Mouse (Mus musculus) mature B cell (primary cell): ENCODE results near the gene Cox17.
"Not testable (repeated sequence)": the region's sequence is repeated elsewhere in the genome, so short reads cannot be mapped to it uniquely, and the experiment has no call there.

Experiments used
- in situ Hi-C: fragments of 300-500 bp; cut with MboI; formaldehyde crosslinking; loops from 2 replicates; pipeline ENCODE4 v1.14.3; 2019

The Cox17 gene

GRCm38 (mm10) chr16:38346529-38347325, at the start of gene Cox17, which contains the start of gene Gm21987:
Gene Cox17 (plus strand): TSS chr16:38346991.
Gene Gm21987 (plus strand): TSS chr16:38347040.
- in situ Hi-C loops = loop anchor here (10.0 kb wide), 2 partner anchors 158 to 378 kb away; no protein-coding TSS in a partner anchor

DNA sequence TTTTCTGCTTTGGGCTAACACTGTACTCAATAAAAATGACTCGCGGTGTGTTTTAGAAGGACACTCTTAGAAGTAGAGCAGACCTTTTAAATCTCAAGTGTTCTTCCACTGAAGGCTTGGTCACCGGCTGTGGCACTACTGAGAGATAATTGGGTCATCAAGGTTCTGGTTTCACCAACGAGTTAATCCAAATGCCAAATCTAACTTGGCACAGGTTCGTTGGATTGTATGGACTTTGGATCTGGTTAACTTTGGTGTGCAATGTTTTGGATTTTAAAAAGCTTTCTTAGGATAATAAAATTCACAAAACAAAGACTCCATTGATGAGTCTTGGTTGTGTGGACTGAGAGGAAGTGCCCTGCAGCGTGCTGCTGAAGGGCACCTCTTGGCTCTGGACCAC, 48.4 kb upstream of the Cox17 start:
- in situ Hi-C loops = no loop called here

DNA sequence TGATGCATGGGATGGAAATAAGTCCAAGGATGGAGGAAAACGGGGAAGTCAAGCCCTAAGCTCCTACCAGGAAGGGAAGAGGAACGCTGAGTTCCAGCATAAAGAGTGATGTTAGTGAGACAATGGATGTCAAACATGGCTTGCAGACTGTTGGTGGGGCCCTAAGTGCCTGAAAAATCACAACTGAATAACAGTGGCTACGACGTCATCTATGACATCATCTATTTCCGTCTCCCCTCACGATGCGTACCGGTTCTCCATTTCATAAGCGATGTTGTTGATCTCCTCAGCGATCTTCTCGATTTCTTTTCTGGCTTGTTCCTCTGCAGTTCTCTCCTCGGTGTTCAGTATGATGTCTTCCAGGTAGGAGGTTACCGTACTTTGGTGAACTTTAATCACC, 44.4 kb upstream of the Cox17 start:
- in situ Hi-C loops = no loop called here

GRCm38 (mm10) chr16:38304460-38305194, 42.2 kb upstream of the Cox17 start:
- in situ Hi-C loops = no loop called here

GRCm38 (mm10) chr16:38306571-38307220, 40.1 kb upstream of the Cox17 start:
- in situ Hi-C loops = no loop called here

- in situ Hi-C loops = no loop called here
These were observed 39.6 kb upstream of the Cox17 start for GRCm38 (mm10) chr16:38307221-38307605.

GRCm38 (mm10) chr16:38307651-38308050, 39.1 kb upstream of the Cox17 start:
- in situ Hi-C loops = no loop called here

GRCm38 (mm10) chr16:38308195-38308594, 38.6 kb upstream of the Cox17 start:
- in situ Hi-C loops = no loop called here

DNA sequence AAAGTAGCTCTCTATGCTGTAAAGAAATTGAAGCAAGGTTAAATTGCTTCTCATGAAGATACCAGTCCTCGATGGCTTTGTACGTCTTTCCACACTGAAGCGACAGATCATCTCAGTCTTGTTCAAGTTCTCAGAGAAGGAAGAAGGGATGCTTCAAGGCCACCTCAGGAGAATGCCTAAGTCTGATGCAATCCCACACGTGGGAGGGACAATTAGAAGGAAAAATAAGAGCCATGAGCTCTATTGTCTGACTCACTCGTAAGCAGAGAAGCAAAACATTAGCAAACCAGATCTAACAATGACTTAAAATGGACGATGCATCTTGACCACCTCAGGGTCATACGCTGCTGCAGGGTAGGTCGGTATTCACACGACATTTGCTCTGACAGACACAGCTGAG, 28.3 kb upstream of the Cox17 start:
- in situ Hi-C loops = no loop called here

DNA sequence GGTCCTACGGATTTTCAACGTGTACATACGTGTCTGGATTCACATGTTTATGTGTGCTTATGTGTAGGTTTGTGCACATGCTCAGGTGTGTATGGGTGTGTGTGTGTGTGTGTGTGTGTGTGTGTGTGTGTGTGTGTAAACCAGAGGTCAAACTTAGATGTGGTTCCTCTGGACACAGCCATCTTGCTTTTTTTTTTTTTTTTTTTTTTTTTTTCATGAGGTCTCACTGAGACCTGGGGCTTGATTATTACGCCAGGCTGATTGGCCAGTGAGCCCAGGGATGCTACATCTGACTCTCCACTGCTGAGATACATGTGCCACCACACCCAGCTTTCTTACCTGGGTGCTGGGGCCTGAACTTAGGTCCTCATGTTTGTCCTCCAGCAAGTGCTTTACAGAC, 27.7 kb upstream of the Cox17 start:
- in situ Hi-C loops = no loop called here

- in situ Hi-C loops = no loop called here
These were observed 25.3 kb upstream of the Cox17 start for GRCm38 (mm10) chr16:38321452-38321935.

DNA sequence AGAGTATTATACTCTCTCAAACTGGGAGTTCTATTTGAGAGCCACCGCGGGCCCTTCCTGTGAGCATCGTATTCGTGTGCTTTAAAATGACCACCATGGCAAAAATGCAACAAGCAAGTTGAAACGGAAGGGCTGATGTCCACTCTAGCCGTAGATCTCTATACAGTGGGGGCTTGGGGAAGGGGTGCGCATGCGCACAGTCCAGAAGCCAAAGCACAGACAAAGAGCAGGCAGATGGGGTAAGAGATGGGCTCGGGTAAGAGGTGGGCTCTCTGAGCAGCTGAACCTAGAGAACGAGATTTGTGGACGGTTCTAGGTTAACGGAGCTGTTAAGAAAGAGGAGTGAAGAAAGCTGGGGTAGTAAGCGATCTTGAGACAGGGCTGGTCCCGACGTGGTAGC, 22.5 kb upstream of the Cox17 start:
- in situ Hi-C loops = no loop called here

DNA sequence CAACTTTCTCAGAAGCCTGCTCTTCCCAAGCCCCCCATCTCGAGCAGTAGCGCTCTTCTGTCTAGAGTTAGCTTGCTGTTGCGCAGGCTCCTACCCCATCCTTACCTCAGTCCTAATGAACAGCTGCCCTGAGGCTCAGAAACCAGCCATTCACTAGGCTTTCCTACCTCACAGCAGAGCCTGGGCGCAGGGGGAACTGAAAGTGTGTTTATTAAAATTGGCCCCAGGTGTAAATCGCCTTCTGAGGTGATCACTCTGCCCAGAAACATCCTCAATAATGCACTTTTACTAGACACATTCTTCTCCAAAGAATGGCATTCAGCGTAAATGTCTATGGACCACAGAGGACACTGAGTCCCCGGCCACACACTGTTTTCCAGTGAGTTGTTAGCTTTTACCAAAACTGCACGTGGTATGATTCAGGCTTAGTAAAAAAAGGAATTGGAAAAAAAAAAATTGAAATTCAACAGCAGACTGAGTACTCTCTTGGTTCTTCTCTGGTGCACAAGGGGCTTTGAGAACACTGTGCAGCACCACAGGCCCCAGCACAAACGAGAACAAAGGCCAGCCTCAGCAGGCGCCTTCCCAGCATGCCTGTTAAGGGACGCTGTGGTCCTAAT, 19.9 kb upstream of the Cox17 start:
- in situ Hi-C loops = no loop called here

GRCm38 (mm10) chr16:38329340-38329739, 17.5 kb upstream of the Cox17 start:
- in situ Hi-C loops = no loop called here

DNA sequence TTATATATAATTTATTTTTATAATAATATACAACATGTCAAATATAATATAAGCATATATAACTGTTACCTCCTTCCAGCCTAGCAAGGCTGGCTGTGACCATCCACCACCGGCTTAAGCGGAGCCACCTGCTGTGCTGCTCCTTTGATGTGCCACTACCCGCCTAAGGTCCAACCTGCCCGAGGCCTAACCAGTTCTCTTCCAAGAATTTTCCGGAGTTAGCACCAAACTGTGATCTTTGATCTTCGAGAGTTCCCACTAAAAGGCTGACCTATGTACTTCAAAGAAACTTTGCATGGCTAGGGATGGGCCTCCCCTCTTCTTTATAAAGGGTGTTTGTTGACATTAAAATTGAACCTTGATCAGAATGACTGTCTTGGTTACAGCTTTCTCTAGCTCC, 12.4 kb upstream of the Cox17 start:
- in situ Hi-C loops = no loop called here

- in situ Hi-C loops = not testable (repeated sequence)
These were observed 8.7 kb upstream of the Cox17 start for GRCm38 (mm10) chr16:38338077-38338476.

DNA sequence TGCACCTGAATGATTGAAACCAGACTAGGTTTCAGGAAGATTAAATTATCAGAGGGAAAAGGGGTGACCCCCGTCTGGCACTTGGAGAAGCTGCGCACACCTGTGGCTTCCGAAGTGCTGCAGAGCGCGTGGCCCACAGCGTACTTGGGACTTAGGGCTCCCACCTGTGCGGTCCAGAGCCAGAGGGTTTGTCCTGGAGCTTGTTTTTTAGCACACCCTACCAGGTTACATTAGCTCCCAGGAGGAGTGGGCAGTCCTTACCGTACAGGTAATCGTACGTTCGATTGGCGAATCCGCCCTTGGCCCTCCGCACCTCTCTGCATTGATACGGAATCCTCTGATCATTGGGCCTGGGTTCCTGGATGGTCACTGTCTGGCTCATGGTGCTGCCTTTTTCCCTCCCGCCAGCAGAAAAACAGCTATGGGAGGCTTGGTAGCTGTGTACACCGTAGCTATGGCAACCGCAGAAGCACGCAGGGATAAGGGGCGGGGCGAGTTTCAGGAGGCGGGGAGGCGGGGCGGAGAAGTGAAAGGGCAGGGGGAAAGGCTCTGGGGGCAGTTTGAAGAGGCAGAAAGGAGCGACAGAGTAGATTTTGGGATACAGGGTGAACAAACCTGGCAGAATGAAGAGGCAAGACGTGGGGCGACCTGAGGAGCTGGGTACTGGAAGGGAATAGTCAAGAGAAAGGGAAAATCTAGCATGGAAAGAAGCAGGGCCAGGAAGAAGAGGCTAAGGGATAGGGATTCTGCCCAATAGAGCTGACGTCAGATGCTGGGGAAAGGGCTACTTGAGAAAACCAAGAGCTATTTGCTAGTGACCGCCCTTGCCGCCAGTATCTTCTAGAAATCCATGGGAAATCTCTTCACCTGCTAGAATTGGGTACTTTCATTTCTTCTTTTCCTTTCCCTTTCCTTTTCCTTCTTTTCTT, 5.1 kb upstream of the Cox17 start, which contains the start of gene Maats1:
Gene Maats1, minus strand, starts transcription at position 748 of the 929 bp plus-strand sequence.
- in situ Hi-C loops = loop anchor here (10.0 kb wide), 2 partner anchors 163 to 383 kb away; no protein-coding TSS in a partner anchor

- in situ Hi-C loops = loop anchor here (10.0 kb wide), 2 partner anchors 160 to 380 kb away; no protein-coding TSS in a partner anchor
These were observed 1.7 kb upstream of the Cox17 start for GRCm38 (mm10) chr16:38344941-38345725.

GRCm38 (mm10) chr16:38347588-38347987, 797 bp downstream of the Cox17 start:
- in situ Hi-C loops = loop anchor here (10.0 kb wide), 2 partner anchors 157 to 377 kb away; no protein-coding TSS in a partner anchor
